Mouse (Mus musculus): ENCODE measurements around the gene Dnm3. TPM values are rescaled to one million over a fixed set of nuclear protein-coding genes. Genes with fewer than 3 reads are reported as not detected.

Dnm3 gene
- total RNA-seq, 2 experiments from 2014 or later = 101 to 106 TPM

- no peak for DNase-seq (ENCODE audit: low spot score in 2 of 2)
Measured at GRCm38 (mm10) chr1:162254944-162255343, 222.9 kb downstream of the Dnm3 start.

GRCm38 (mm10) chr1:162253971-162254641, 223.7 kb downstream of the Dnm3 start:
- DNase-seq (ENCODE audit: low spot score in 2 of 2) = no peak

GRCm38 (mm10) chr1:162252869-162253268, 225.0 kb downstream of the Dnm3 start:
- DNase-seq (ENCODE audit: low spot score in 2 of 2) = no peak

GRCm38 (mm10) chr1:162247216-162247615, 230.6 kb downstream of the Dnm3 start:
- no peak for DNase-seq (ENCODE audit: low spot score in 2 of 2)

- no peak for DNase-seq (ENCODE audit: low spot score in 2 of 2)
Measured at GRCm38 (mm10) chr1:162243651-162243990, 234.2 kb downstream of the Dnm3 start.

GRCm38 (mm10) chr1:162242980-162243650, 234.7 kb downstream of the Dnm3 start:
- no peak for DNase-seq (ENCODE audit: low spot score in 2 of 2)

- no peak for DNase-seq (ENCODE audit: low spot score in 2 of 2)
Measured at GRCm38 (mm10) chr1:162240720-162241119, 237.1 kb downstream of the Dnm3 start.

GRCm38 (mm10) chr1:162238646-162239045, 239.2 kb downstream of the Dnm3 start:
- no peak for DNase-seq (ENCODE audit: low spot score in 2 of 2)

- no peak for DNase-seq (ENCODE audit: low spot score in 2 of 2)
Measured at GRCm38 (mm10) chr1:162236624-162237159, 241.1 kb downstream of the Dnm3 start.

- DNase-seq (ENCODE audit: low spot score in 2 of 2) = no peak
Measured at GRCm38 (mm10) chr1:162225621-162226147, 252.2 kb downstream of the Dnm3 start.

GRCm38 (mm10) chr1:162224817-162225605, 252.8 kb downstream of the Dnm3 start:
- DNase-seq (ENCODE audit: low spot score in 2 of 2) = no peak

GRCm38 (mm10) chr1:162224061-162224460, 253.8 kb downstream of the Dnm3 start:
- DNase-seq (ENCODE audit: low spot score in 2 of 2) = no peak

GRCm38 (mm10) chr1:162223258-162223940, 254.4 kb downstream of the Dnm3 start:
- DNase-seq (ENCODE audit: low spot score in 2 of 2) = no peak

GRCm38 (mm10) chr1:162222353-162222752, 255.5 kb downstream of the Dnm3 start:
- no peak for DNase-seq (ENCODE audit: low spot score in 2 of 2)

GRCm38 (mm10) chr1:162221801-162222301, 256.0 kb downstream of the Dnm3 start:
- DNase-seq (ENCODE audit: low spot score in 2 of 2) = no peak

GRCm38 (mm10) chr1:162220891-162221290, 256.9 kb downstream of the Dnm3 start:
- DNase-seq (ENCODE audit: low spot score in 2 of 2) = no peak

- no peak for DNase-seq (ENCODE audit: low spot score in 2 of 2)
Measured at GRCm38 (mm10) chr1:162219781-162220180, 258.1 kb downstream of the Dnm3 start.

- no peak for DNase-seq (ENCODE audit: low spot score in 2 of 2)
Measured at GRCm38 (mm10) chr1:162218530-162219180, 259.2 kb downstream of the Dnm3 start.

- DNase-seq (ENCODE audit: low spot score in 2 of 2) = no peak
Measured at GRCm38 (mm10) chr1:162217340-162217974, 260.4 kb downstream of the Dnm3 start.

- DNase-seq (ENCODE audit: low spot score in 2 of 2) = no peak
Measured at GRCm38 (mm10) chr1:162216656-162217055, 261.2 kb downstream of the Dnm3 start.

Data from left cerebral cortex, adult 18-20 months (tissue).